Mouse (Mus musculus) intestine, postnatal 0 days (tissue): ENCODE measurements around the gene Cnn2. TPM values are rescaled to one million over a fixed set of nuclear protein-coding genes. Genes with fewer than 3 reads are reported as not detected.

Experiments
- ATAC-seq: fragments of 200-750 bp; cut with Nextera tagmentation; 2 replicates; pipeline ENCODE4 v1.8.0; 2017; ENCODE audit warnings: mild to moderate bottlenecking, moderate TSS enrichment, moderate library complexity
- H3K27ac ChIP-seq: fragments of 300-500 bp; sonication (generic); 2 replicates; pipeline ENCODE4 v1.5.1; 2014; ENCODE audit warnings: mild to moderate bottlenecking, low read depth, low read length, moderate library complexity
- H3K27me3 ChIP-seq: fragments of 300-500 bp; sonication (generic); replicated peaks from 2 replicates; pipeline ENCODE4 v1.6.1; 2014; ENCODE audit warnings: low read length, mixed read lengths; ENCODE audit not compliant: control insufficient read depth, insufficient read depth
- H3K36me3 ChIP-seq: fragments of 300-500 bp; sonication (generic); 2 replicates; pipeline ENCODE4 v1.6.1; 2014; ENCODE audit warnings: mild to moderate bottlenecking, moderate library complexity; ENCODE audit not compliant: control insufficient read depth, insufficient read depth
- H3K4me1 ChIP-seq: fragments of 300-500 bp; sonication (generic); replicated peaks from 2 replicates; pipeline ENCODE4 v1.6.1; 2014; ENCODE audit warnings: antibody characterized with exemption, low read length, mixed read lengths; ENCODE audit not compliant: control insufficient read depth, insufficient read depth
- H3K4me2 ChIP-seq: fragments of 300-500 bp; sonication (generic); replicated peaks from 2 replicates; pipeline ENCODE4 v1.6.1; 2014; ENCODE audit warnings: low read depth, mild to moderate bottlenecking, moderate library complexity
- H3K4me3 ChIP-seq: fragments of 300-500 bp; sonication (generic); 2 replicates; pipeline ENCODE4 v1.5.1; 2014; ENCODE audit warnings: low read depth, low read length
- H3K9ac ChIP-seq: fragments of 300-500 bp; sonication (generic); 2 replicates; pipeline ENCODE4 v1.6.1; 2014; ENCODE audit warnings: mild to moderate bottlenecking, low read depth, low read length
- H3K9me3 ChIP-seq: fragments of 300-500 bp; sonication (generic); 2 replicates; pipeline ENCODE4 v1.6.1; 2016; ENCODE audit warnings: mixed run types; ENCODE audit not compliant: control insufficient read depth
- CTCF ChIP-seq: sonication (generic); IDR thresholded peaks from 2 replicates; pipeline ENCODE4 v1.5.1; 2016; ENCODE audit warnings: low read depth, mild to moderate bottlenecking, control low read depth, antibody characterized with exemption, moderate library complexity
- WGBS: fragments of 180-500 bp; shearing (Covaris S2); extraction: QIAGEN DNeasy Blood & Tissue Kit; methylation state at CpG from one replicate; pipeline ENCODE4 v1.1.7; 2014; 5-methylcytosine and 5-hydroxymethylcytosine counted together
- polyA plus RNA-seq: library from polyadenylated mRNA; unstranded; fragments of >200 nt; fragmentation: Nextera tagmentation; extraction: Ambion mirVana; gene quantifications from 2 replicates; pipeline ENCODE4 v1.2.1, GENCODE M21; 2015

Gene Cnn2
- polyA plus RNA-seq, 1 experiment from 2014 or later, result 109 TPM

GRCm38 (mm10) chr10:79966886-79967400 lies 21.4 kb upstream of the Cnn2 start:
- 89% methylated on average over 5 of the region's 5 CpGs for WGBS
- peaks cover 45% of the 10 kb centered on the region for H3K36me3 ChIP-seq
- peak; percentile 14; the same call in 1 of the 2 replicates for ATAC-seq

DNA sequence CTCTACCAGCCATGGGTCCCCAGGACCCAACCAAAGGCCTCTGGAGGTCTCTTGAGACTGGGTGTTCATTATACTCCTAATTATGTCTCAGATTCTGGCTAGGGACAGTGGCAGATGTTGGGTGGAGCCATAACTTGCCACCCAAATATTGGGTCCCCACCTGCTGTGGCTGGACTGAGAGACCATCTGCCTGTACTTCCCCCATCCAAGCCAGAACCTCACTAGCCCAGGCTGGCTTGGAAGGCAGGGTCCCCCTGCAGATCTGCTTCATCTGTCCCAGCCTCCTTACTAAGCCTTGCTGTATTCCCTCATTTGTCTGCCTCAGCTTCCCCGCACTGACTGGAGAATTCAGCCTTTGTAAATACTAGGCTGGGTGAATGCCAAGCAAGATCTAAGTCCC lies 20.2 kb upstream of the Cnn2 start:
- H3K4me1 ChIP-seq, result no peaks in the 10 kb centered on the region
- ATAC-seq, result no peak
- H3K4me3 ChIP-seq, result no peak overlapping the region
- WGBS, result 61% methylated on average over 1 of the region's 1 CpGs
- peaks cover 35% of the 10 kb centered on the region for H3K36me3 ChIP-seq
- no peak overlapping the region for H3K4me2 ChIP-seq
- peaks cover 23% of the 10 kb centered on the region for H3K27me3 ChIP-seq
- no peak for TF ChIP-seq CTCF
- no peak overlapping the region for H3K9ac ChIP-seq
- no peaks in the 10 kb centered on the region for H3K9me3 ChIP-seq
- no peak overlapping the region for H3K27ac ChIP-seq

More at GRCm38 (mm10) chr10:79966886-79967400, 21.4 kb upstream of the Cnn2 start:
- H3K27me3 ChIP-seq, result peaks cover 18% of the 10 kb centered on the region
- no peak overlapping the region for H3K4me3 ChIP-seq
- H3K4me1 ChIP-seq, result no peaks in the 10 kb centered on the region
- H3K4me2 ChIP-seq, result no peak overlapping the region
- H3K9ac ChIP-seq, result no peak overlapping the region
- no peaks in the 10 kb centered on the region for H3K9me3 ChIP-seq
- H3K27ac ChIP-seq, result no peak overlapping the region
- TF ChIP-seq CTCF, result no peak

DNA sequence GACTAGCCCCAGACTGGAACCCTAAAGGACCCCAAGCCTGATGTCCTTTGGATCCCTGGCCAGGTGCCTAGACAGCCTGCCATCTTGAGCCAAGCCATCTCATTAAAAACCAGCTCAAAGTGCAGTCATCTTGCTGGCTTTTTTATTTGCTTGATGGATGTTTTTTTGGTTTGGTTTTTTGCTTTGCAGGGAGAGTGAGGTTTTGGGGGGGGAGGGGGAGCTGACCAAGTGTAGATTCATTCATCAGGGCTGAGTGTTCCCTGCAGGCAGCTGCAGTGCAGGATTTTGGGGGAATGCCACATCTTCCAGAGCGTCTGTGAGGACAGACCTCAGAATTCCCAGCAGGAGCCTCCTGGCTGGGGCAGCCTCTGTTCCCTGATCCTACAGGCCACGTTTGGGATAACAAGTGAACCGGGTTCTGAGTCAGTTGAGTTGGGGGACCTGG lies 19.2 kb upstream of the Cnn2 start:
- Histone ChIP-seq H3K4me1 (no peaks in the 10 kb centered on the region), H3K27ac (no peak overlapping the region), H3K36me3 (peaks cover 35% of the 10 kb centered on the region), H3K9me3 (no peaks in the 10 kb centered on the region), H3K27me3 (peaks cover 23% of the 10 kb centered on the region), H3K4me3 (no peak overlapping the region), H3K9ac (no peak overlapping the region), H3K4me2 (no peak overlapping the region)
- peak; percentile 21; the same call in 1 of the 2 replicates for TF ChIP-seq CTCF
- WGBS, result 19% methylated on average over 3 of the region's 3 CpGs
- ATAC-seq, result no peak

DNA sequence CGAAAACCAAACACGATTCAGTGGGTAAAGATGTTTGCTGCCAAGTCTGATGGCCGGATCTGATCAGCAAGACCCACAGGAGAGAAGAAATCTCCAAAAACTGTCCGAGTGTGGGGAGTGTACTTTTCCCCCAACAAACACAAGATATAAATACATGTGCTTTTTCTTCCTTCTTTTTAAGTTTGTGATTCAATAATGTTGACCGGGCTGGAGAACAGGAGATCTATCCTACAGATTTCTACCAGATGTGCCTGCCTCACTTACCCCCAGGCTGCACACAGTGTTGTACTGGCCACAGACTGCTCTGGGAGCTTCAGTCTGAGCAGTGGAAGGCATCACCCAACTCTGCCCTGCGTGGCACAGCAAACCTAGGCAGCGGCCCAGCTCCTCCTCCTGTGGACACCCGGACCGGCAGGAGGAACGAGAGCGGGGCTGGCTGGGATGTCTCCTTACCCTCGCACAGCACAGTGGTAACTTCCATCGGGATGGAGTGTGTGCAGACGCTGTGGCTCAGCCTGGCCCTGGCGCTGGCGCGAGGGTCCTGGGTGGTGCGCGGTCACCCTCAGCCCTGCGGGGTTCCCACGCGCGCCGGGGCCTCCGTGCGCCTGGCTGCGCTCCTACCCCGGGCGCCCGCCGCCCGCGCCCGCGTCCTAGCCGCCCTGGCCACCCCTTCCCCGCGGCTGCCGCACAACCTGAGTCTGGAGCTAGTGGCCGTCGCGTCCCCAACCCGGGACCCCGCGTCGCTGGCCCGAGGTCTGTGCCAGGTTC lies 17.8 kb upstream of the Cnn2 start, which contains the start of gene Grin3b:
Grin3b (plus strand) TSS at position 301 of the 768 bp plus-strand sequence.
- no peaks in the 10 kb centered on the region for H3K9me3 ChIP-seq
- 0 out of 2 replicates have a peak within 1 kb of the TSS, but pooled peaks have one; percentile 17 for H3K9ac ChIP-seq
- peak within 1 kb of the TSS; percentile 58 for H3K4me2 ChIP-seq
- H3K27me3 ChIP-seq, result peaks cover 23% of the 10 kb centered on the region
- H3K36me3 ChIP-seq, result peaks cover 28% of the 10 kb centered on the region
- ATAC-seq, result no peak
- peak within 1 kb of the TSS; percentile 29 for H3K4me3 ChIP-seq
- H3K27ac ChIP-seq, result no peak within 1 kb of the TSS
- TF ChIP-seq CTCF, result no peak
- no peaks in the 10 kb centered on the region for H3K4me1 ChIP-seq
- 6% methylated on average over 47 of the region's 47 CpGs for WGBS

DNA sequence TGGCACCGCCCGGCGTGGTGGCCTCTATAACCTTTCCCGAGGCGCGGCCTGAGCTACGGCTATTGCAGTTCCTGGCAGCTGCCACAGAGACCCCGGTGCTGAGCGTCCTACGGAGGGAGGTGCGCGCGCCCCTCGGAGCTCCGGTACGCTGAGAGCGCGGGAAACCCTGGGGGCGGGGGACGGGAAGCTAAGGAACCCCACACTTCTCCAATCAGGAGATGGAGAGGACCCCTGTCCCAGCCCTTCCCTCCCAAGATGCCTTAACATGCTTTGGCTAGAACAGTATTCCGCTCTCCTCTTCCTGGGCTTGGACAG lies 17.2 kb upstream of the Cnn2 start:
- peak overlapping the region; percentile 29 for H3K4me3 ChIP-seq
- TF ChIP-seq CTCF, result no peak
- no peak for ATAC-seq

GRCm38 (mm10) chr10:79972831-79973230 lies 15.6 kb upstream of the Cnn2 start:
- no peak overlapping the region for H3K4me3 ChIP-seq
- peaks cover 23% of the 10 kb centered on the region for H3K27me3 ChIP-seq
- no peak for ATAC-seq
- no peak for TF ChIP-seq CTCF
- no peak overlapping the region for H3K27ac ChIP-seq
- 59% methylated on average over 14 of the region's 14 CpGs for WGBS
- H3K4me1 ChIP-seq, result no peaks in the 10 kb centered on the region
- peaks cover 28% of the 10 kb centered on the region for H3K36me3 ChIP-seq
- no peak overlapping the region for H3K9ac ChIP-seq
- no peaks in the 10 kb centered on the region for H3K9me3 ChIP-seq
- no peak overlapping the region for H3K4me2 ChIP-seq

More for the DNA sequence above, 17.2 kb upstream of the Cnn2 start:
- Histone ChIP-seq H3K9me3 (no peaks in the 10 kb centered on the region), H3K4me1 (no peaks in the 10 kb centered on the region), H3K36me3 (peaks cover 28% of the 10 kb centered on the region), H3K27me3 (peaks cover 23% of the 10 kb centered on the region), H3K4me2 (peak overlapping the region; percentile 58), H3K9ac (0 out of 2 replicates have a peak overlapping the region, but pooled peaks have one; percentile 17), H3K27ac (no peak overlapping the region)
- 5% methylated on average over 21 of the region's 21 CpGs for WGBS
